Mouse (Mus musculus): ENCODE data around the gene Zfp456. TPM values are rescaled to one million over a fixed set of nuclear protein-coding genes. Genes with fewer than 3 reads are reported as not detected.

The Zfp456 gene
- total and polyA plus RNA-seq, 3 experiments, result 0.35 to 0.43 TPM; not detected in 1

DNA sequence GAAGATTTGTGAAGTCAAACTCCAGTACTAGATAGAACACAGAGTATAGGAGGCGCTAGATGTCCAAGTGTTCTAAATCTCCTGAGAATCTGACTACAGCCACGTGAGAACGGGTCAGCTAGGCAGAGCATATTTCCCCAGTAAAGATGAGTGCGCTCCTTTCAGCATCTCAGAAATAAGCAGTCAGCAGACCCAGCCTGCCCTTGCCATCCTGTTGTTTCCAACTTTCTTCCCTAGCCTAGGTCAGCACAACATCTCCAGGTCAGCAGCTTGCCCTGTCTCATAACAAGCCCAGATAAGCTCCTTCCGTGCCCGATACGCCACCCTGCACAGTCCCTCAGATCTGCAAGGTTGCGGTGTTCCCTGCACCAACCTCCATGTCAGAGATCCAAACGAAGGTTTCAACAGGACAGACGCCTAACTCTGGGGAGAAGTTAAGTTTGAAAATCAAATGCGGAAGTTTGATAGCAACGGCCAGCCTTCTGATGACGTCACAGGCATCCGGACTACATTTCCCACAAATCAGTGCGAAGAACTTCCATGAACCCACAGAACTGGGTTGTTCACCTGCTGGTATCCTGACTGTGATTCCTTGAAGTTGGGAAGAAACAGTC is 15.4 kb downstream of the Zfp456 start, which contains the start of the genes Gm28044 and Zfp953 (continued):
- TF ChIP-seq RAD21 (IDR thresholded peaks at IDR 0.05; ENCODE audit: low read depth, low read length) (no peak; the same call in 1 of the 2 replicates), KAT2A (conservative IDR thresholded peaks at IDR 0.05; ENCODE audit: low read depth, low read length) (peak; percentile 83), SIN3A (IDR thresholded peaks at IDR 0.05; ENCODE audit: low read length) (peak; percentile 96), MEF2A (IDR thresholded peaks at IDR 0.05; ENCODE audit: extremely low read depth, insufficient replicate concordance, low read depth, low read length, poor library complexity, severe bottlenecking) (no peak), USF2 (IDR thresholded peaks at IDR 0.05; ENCODE audit: borderline replicate concordance in 1 of 2, insufficient read depth in 1 of 2, low read depth in 1 of 2, low read length in 2 of 2) (no peak), MYB (IDR thresholded peaks at IDR 0.05; ENCODE audit: low read depth, low read length) (peak; percentile 25; the same call in 1 of the 2 replicates), MAX (IDR thresholded peaks at IDR 0.05; ENCODE audit: low read length) (peak; percentile 24; the same call in 1 of the 2 replicates), POLR2AphosphoS2 (IDR thresholded peaks at IDR 0.05; ENCODE audit: low read length) (peak; percentile 65; the same call in 1 of the 2 replicates), ETS1 (IDR thresholded peaks at IDR 0.05; ENCODE audit: low read depth, low read length) (peak; percentile 57; the same call in 1 of the 2 replicates)

DNA sequence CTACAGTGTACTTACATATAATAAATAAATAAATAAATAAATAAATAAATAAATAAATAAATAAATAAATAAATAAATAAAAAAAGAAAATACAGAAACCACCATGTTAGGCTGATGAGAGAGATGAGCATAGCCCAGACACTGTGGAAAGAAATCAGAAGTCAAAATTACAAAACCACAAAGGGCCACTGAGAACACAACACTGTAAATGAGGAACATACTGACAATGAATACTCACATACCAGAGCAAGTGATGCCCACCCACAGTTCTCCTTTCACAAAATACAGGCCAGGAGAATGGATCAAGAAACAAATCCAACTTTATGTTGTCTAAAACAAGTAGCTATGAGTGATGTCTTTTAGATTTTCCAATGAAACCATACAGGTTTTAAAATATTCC is 23.8 kb downstream of the Zfp456 start:
- no peak overlapping the region for H3K9ac ChIP-seq (ENCODE audit: control insufficient read depth, low read depth, low read length, poor library complexity, severe bottlenecking)
- H3K27ac ChIP-seq (ENCODE audit: control insufficient read depth, low read depth, low read length), result no peak overlapping the region
- no peaks in the 10 kb centered on the region for H3K9me3 ChIP-seq (replicated peaks; ENCODE audit: insufficient read depth, low read length)
- no peaks in the 10 kb centered on the region for H3K4me1 ChIP-seq (ENCODE audit: control insufficient read depth in 1 of 2, insufficient read depth in 2 of 2, low read length in 2 of 2)
- H3K36me3 ChIP-seq (ENCODE audit: control insufficient read depth in 1 of 2, insufficient read depth in 2 of 2, low read length in 2 of 2), result no peaks in the 10 kb centered on the region
- no peaks in the 10 kb centered on the region for H3K27me3 ChIP-seq (ENCODE audit: control insufficient read depth in 1 of 2, insufficient read depth in 2 of 2, low read length in 2 of 2)
- DNase-seq (ENCODE audit: low read depth, low spot score), result peak; percentile 13
- H3K4me3 ChIP-seq (ENCODE audit: control insufficient read depth in 1 of 2, insufficient read depth in 1 of 2, low read depth in 2 of 2, low read length in 2 of 2), result no peak overlapping the region
- TF ChIP-seq ELF1 (IDR thresholded peaks at IDR 0.05; ENCODE audit: low read depth, low read length), result no peak
- no peak for TF ChIP-seq HCFC1 (IDR thresholded peaks at IDR 0.05; ENCODE audit: low read depth, low read length)
- TF ChIP-seq ZC3H11A (IDR thresholded peaks at IDR 0.05; ENCODE audit: low read depth, low read length), result no peak
- no peak for TF ChIP-seq TBP (IDR thresholded peaks at IDR 0.05; ENCODE audit: low read depth, low read length)
- TF ChIP-seq CTCF (IDR thresholded peaks at IDR 0.05 in 2 of 3, conservative IDR thresholded peaks at IDR 0.05 in 1 of 3; ENCODE audit: control insufficient read depth in 1 of 3, insufficient read depth in 1 of 3, low read depth in 2 of 3, low read length in 3 of 3, poor library complexity in 1 of 3, severe bottlenecking in 1 of 3), result no peak
- no peak for TF ChIP-seq NRF1 (IDR thresholded peaks at IDR 0.05; ENCODE audit: insufficient read depth, low read depth, low read length, poor library complexity, severe bottlenecking)
- no peak for TF ChIP-seq KAT2A (conservative IDR thresholded peaks at IDR 0.05; ENCODE audit: low read depth, low read length)
- TF ChIP-seq GATA1 (IDR thresholded peaks at IDR 0.05; ENCODE audit: low read depth, low read length), result no peak
- no peak for TF ChIP-seq MAFK (IDR thresholded peaks at IDR 0.05; ENCODE audit: borderline replicate concordance, low read depth, low read length)
- TF ChIP-seq ZNF384 (IDR thresholded peaks at IDR 0.05; ENCODE audit: low read depth, low read length), result no peak
- no peak for TF ChIP-seq CHD1 (IDR thresholded peaks at IDR 0.05; ENCODE audit: low read depth, low read length)
- no peak for TF ChIP-seq NELFE (IDR thresholded peaks at IDR 0.05; ENCODE audit: low read depth, low read length)
- no peak for TF ChIP-seq EP300 (IDR thresholded peaks at IDR 0.05; ENCODE audit: low read depth in 1 of 2, low read length in 2 of 2)
- no peak for TF ChIP-seq SMC3 (IDR thresholded peaks at IDR 0.05; ENCODE audit: low read depth, low read length)
- TF ChIP-seq POLR2AphosphoS5 (IDR thresholded peaks at IDR 0.05; ENCODE audit: borderline replicate concordance, low read depth, low read length), result no peak
- H3K79me2 ChIP-seq (ENCODE audit: control insufficient read depth, insufficient read depth, low read length, poor library complexity), result no peaks in the 10 kb centered on the region; the same call in 1 of the 2 replicates

Measured in MEL (cell line).